ENCODE assay signal across 8 mouse cellular contexts in genomic region chr10:76678122-76678521, GRCm38 (mm10). TPM values are rescaled to one million over a fixed set of nuclear protein-coding genes. Genes with fewer than 3 reads are reported as not detected.
DNase-seq lines count a peak whose midpoint lies in the region; ATAC-seq and TF ChIP-seq lines count a peak whose summit lies in the region.
"Had no signal": no experiment of that assay in that cellular context is flagged by ENCODE, and none has a peak within 500 bp of the region (broad histone marks: within the 10 kb centered on the region; RNA-seq: fewer than 3 reads in every experiment).

No protein-coding gene starts in this region.

- H3K9ac ChIP-seq in limb, embryonic 14.5 days (ENCODE audit: low read depth, low read length, severe bottlenecking): no peak overlapping the region
- no peak overlapping the region for H3K9ac ChIP-seq in stomach, embryonic 15.5 days
- no peak overlapping the region for H3K9ac ChIP-seq in forebrain, embryonic 15.5 days (replicated peaks)

- H3K4me3 ChIP-seq in limb, embryonic 14.5 days (replicated peaks; ENCODE audit: low read length): no peak overlapping the region
- no peak overlapping the region for H3K4me3 ChIP-seq in limb, embryonic 10.5 days
- no peak overlapping the region for H3K4me3 ChIP-seq in stomach, embryonic 15.5 days (replicated peaks)
- no peak overlapping the region for H3K4me3 ChIP-seq in forebrain, embryonic 15.5 days

- H3K27me3 ChIP-seq in limb, embryonic 14.5 days (ENCODE audit: control insufficient read depth, insufficient read depth, low read length): no peaks in the 10 kb centered on the region
- H3K27me3 ChIP-seq in limb, embryonic 10.5 days (ENCODE audit: low read depth, poor library complexity, severe bottlenecking): no peaks in the 10 kb centered on the region
- H3K27me3 ChIP-seq in stomach, embryonic 15.5 days (replicated peaks): no peaks in the 10 kb centered on the region
- H3K27me3 ChIP-seq in forebrain, embryonic 15.5 days: no peaks in the 10 kb centered on the region

- no peaks in the 10 kb centered on the region for H3K9me3 ChIP-seq in limb, embryonic 14.5 days (ENCODE audit: control insufficient read depth, low read length)
- no peaks in the 10 kb centered on the region for H3K9me3 ChIP-seq in limb, embryonic 10.5 days (replicated peaks)
- no peaks in the 10 kb centered on the region for H3K9me3 ChIP-seq in stomach, embryonic 15.5 days
- H3K9me3 ChIP-seq in forebrain, embryonic 15.5 days: no peaks in the 10 kb centered on the region

- intact Hi-C loops in left cerebral cortex, postnatal 14 days (cut with DNase I): no loop called here

- no peak overlapping the region for H3K4me2 ChIP-seq in limb, embryonic 14.5 days (replicated peaks; ENCODE audit: low read depth, low read length, severe bottlenecking)
- H3K4me2 ChIP-seq in stomach, embryonic 15.5 days: no peak overlapping the region
- H3K4me2 ChIP-seq in forebrain, embryonic 15.5 days (replicated peaks): no peak overlapping the region

- H3K36me3 ChIP-seq in limb, embryonic 14.5 days (ENCODE audit: control insufficient read depth, insufficient read depth, low read length): no peaks in the 10 kb centered on the region
- H3K36me3 ChIP-seq in limb, embryonic 10.5 days: no peaks in the 10 kb centered on the region
- H3K36me3 ChIP-seq in stomach, embryonic 15.5 days: no peaks in the 10 kb centered on the region
- H3K36me3 ChIP-seq in forebrain, embryonic 15.5 days: no peaks in the 10 kb centered on the region

- peak; percentile 35 for DNase-seq in limb, embryonic 14.5 days (ENCODE audit: low spot score)
- DNase-seq in limb, embryonic 10.5 days (ENCODE audit: low spot score): no peak
- DNase-seq in frontal cortex, adult 2 months (ENCODE audit: extremely low spot score in 1 of 2, low spot score in 1 of 2): peak; percentile 43 to 81
- peak; percentile 70 to 86 for DNase-seq in left cerebral cortex, postnatal 14 days (ENCODE audit: low spot score in 2 of 2)
- no peak for DNase-seq in thymus, postnatal 4 days
- DNase-seq: kidney, adult 11 months had no signal

- ATAC-seq in limb, embryonic 14.5 days (ENCODE audit: low FRiP score, low read depth): no peak
- ATAC-seq in stomach, embryonic 15.5 days (ENCODE audit: insufficient read depth, low FRiP score, low read depth): no peak
- ATAC-seq in forebrain, embryonic 15.5 days (replicated peaks): no peak

- no peak for TF ChIP-seq POLR2A in limb, embryonic 14.5 days (IDR thresholded peaks at IDR 0.05; ENCODE audit: borderline replicate concordance, extremely low read depth, insufficient read depth, insufficient read length)

- H3K4me1 ChIP-seq in limb, embryonic 14.5 days (ENCODE audit: control insufficient read depth, insufficient read depth, low read length): peaks cover 12% of the 10 kb centered on the region
- peaks cover 4% of the 10 kb centered on the region; the same call in 1 of the 2 replicates for H3K4me1 ChIP-seq in limb, embryonic 10.5 days
- H3K4me1 ChIP-seq in stomach, embryonic 15.5 days: peaks cover 21% of the 10 kb centered on the region; the same call in 1 of the 2 replicates
- H3K4me1 ChIP-seq in forebrain, embryonic 15.5 days: no peaks in the 10 kb centered on the region

- H3K27ac ChIP-seq in limb, embryonic 14.5 days (replicated peaks; ENCODE audit: low read depth, low read length): no peak overlapping the region
- H3K27ac ChIP-seq in limb, embryonic 10.5 days: no peak overlapping the region
- H3K27ac ChIP-seq in stomach, embryonic 15.5 days: peak overlapping the region; percentile 40; the same call in 1 of the 2 replicates
- no peak overlapping the region for H3K27ac ChIP-seq in forebrain, embryonic 15.5 days (replicated peaks)

- 62% methylated on average over 7 of the region's 7 CpGs for WGBS in limb, embryonic 14.5 days
- WGBS in limb, embryonic 10.5 days: 73% methylated on average over 7 of the region's 7 CpGs
- WGBS in stomach, embryonic 15.5 days: 56% methylated on average over 7 of the region's 7 CpGs
- 64% methylated on average over 7 of the region's 7 CpGs for WGBS in forebrain, embryonic 15.5 days

RNA-seq across cellular contexts. Expression of gene Col6a1, which starts 47.8 kb away (rescaled TPM):
- polyA plus RNA-seq in limb, embryonic 14.5 days (2012; rRNA removed): 444 and 445 TPM in 2 replicates
- 287 and 330 TPM in 2 replicates for polyA plus RNA-seq in limb, embryonic 14.5 days (2014; fragmentation: Nextera tagmentation; extraction: Ambion mirVana)
- polyA plus RNA-seq in limb, embryonic 10.5 days (2016; fragmentation: Nextera tagmentation; extraction: Ambion mirVana): 4.1 and 7.8 TPM in 2 replicates
- 169 and 240 TPM in 2 replicates for polyA plus RNA-seq in frontal cortex, adult 2 months (2012; rRNA removed)
- 10 to 100 TPM; 40.5 to 44.3 TPM for total RNA-seq in left cerebral cortex, postnatal 14 days (2021)
- 326 and 336 TPM in 2 replicates for polyA plus RNA-seq in stomach, embryonic 15.5 days (2015; fragmentation: Nextera tagmentation; extraction: Ambion mirVana)
- 8.1 and 8.3 TPM in 2 replicates for polyA plus RNA-seq in forebrain, embryonic 15.5 days (2015; fragmentation: Nextera tagmentation; extraction: Ambion mirVana)

RNA-seq across cellular contexts. Expression of gene Col6a2, which starts 54.7 kb away (rescaled TPM):
- 365 and 415 TPM in 2 replicates for polyA plus RNA-seq in limb, embryonic 14.5 days (2012; rRNA removed)
- 178 and 197 TPM in 2 replicates for polyA plus RNA-seq in limb, embryonic 14.5 days (2014; fragmentation: Nextera tagmentation; extraction: Ambion mirVana)
- 5.5 and 9.5 TPM in 2 replicates for polyA plus RNA-seq in limb, embryonic 10.5 days (2016; fragmentation: Nextera tagmentation; extraction: Ambion mirVana)
- 18.1 and 22.4 TPM in 2 replicates for polyA plus RNA-seq in frontal cortex, adult 2 months (2012; rRNA removed)
- 10 to 100 TPM; 15.6 to 16.4 TPM for total RNA-seq in left cerebral cortex, postnatal 14 days (2021)
- 294 and 297 TPM in 2 replicates for polyA plus RNA-seq in stomach, embryonic 15.5 days (2015; fragmentation: Nextera tagmentation; extraction: Ambion mirVana)
- polyA plus RNA-seq in forebrain, embryonic 15.5 days (2015; fragmentation: Nextera tagmentation; extraction: Ambion mirVana): 7.4 and 7.9 TPM in 2 replicates

Comparison
In these comparisons a context has a peak if more than half of its experiments do, and no peak if none do; other contexts are left out.
1. DNase-seq: peak in limb, embryonic 14.5 days (single experiment), frontal cortex, adult 2 months (2 of 2) and left cerebral cortex, postnatal 14 days (2 of 2); none in limb, embryonic 10.5 days (single experiment) and thymus, postnatal 4 days (single experiment).
2. RNA of gene Col6a1, which starts 47.8 kb away (polyA plus RNA-seq): 287 to 445 TPM in limb, embryonic 14.5 days, 326 to 336 TPM in stomach, embryonic 15.5 days and 169 to 240 TPM in frontal cortex, adult 2 months; 8.1 to 8.3 TPM in forebrain, embryonic 15.5 days and 4.1 to 7.8 TPM in limb, embryonic 10.5 days; every median in the first group is over 10 times any median in the second.